Mouse (Mus musculus) MEL (cell line): Measurements from ENCODE around the gene Nt5c2. TPM values are rescaled to one million over a fixed set of nuclear protein-coding genes. Genes with fewer than 3 reads are reported as not detected.

Source experiments
- DNase-seq: peaks from one replicate; pipeline ENCODE4 v3.0.0; 2011; ENCODE audit warnings: low read depth, low spot score
- H3K27ac ChIP-seq: 2 replicates; pipeline ENCODE4 v1.5.1; 2012; ENCODE audit warnings: low read depth, mild to moderate bottlenecking, control low read depth, low read length, moderate library complexity; ENCODE audit not compliant: control insufficient read depth
- H3K27me3 ChIP-seq, 2 experiments: fragments of 150-350 bp in 1 of 2; sonication (generic) in 1 of 2; 2 replicates each; pipeline ENCODE4 v1.6.1; 2012; ENCODE audit warnings: low read length in 2 of 2, mild to moderate bottlenecking in 2 of 2, improper control_type of control experiment in 1 of 2, moderate library complexity in 1 of 2; ENCODE audit not compliant: insufficient read depth in 2 of 2, control insufficient read depth in 1 of 2
- H3K36me3 ChIP-seq, 2 experiments: 2 replicates each; pipeline ENCODE4 v1.6.1; 2012 to 2014; ENCODE audit warnings: low read length in 2 of 2, improper control_type of control experiment in 1 of 2, inconsistent platforms in 1 of 2, mild to moderate bottlenecking in 1 of 2; ENCODE audit not compliant: insufficient read depth in 2 of 2, control insufficient read depth in 1 of 2
- H3K4me1 ChIP-seq, 2 experiments: fragments of 150-350 bp in 1 of 2; sonication (generic) in 1 of 2; 2 replicates each; pipeline ENCODE4 v1.6.1; 2012; ENCODE audit warnings: low read length in 2 of 2, improper control_type of control experiment in 1 of 2, mild to moderate bottlenecking in 1 of 2; ENCODE audit not compliant: insufficient read depth in 2 of 2, control insufficient read depth in 1 of 2
- H3K4me3 ChIP-seq, 2 experiments: fragments of 150-350 bp in 1 of 2; sonication (generic) in 1 of 2; 2 replicates each; pipeline ENCODE4 v1.5.1; 2012; ENCODE audit warnings: low read depth in 2 of 2, low read length in 2 of 2, mild to moderate bottlenecking in 2 of 2, moderate library complexity in 2 of 2, control low read depth in 1 of 2, improper control_type of control experiment in 1 of 2; ENCODE audit not compliant: control insufficient read depth in 1 of 2, insufficient read depth in 1 of 2
- H3K79me2 ChIP-seq: 2 replicates; pipeline ENCODE4 v1.6.1; 2012; ENCODE audit warnings: mild to moderate bottlenecking, low read length, moderate library complexity; ENCODE audit not compliant: control insufficient read depth, poor library complexity, insufficient read depth
- H3K9ac ChIP-seq: 2 replicates; pipeline ENCODE4 v1.6.1; 2012; ENCODE audit warnings: low read depth, mild to moderate bottlenecking, control low read depth, low read length, moderate library complexity; ENCODE audit not compliant: control insufficient read depth, poor library complexity, severe bottlenecking
- H3K9me3 ChIP-seq: fragments of 150-350 bp; sonication (generic); replicated peaks from 2 replicates; pipeline ENCODE4 v1.6.1; 2012; ENCODE audit warnings: mild to moderate bottlenecking, low read length, improper control_type of control experiment, moderate library complexity; ENCODE audit not compliant: insufficient read depth
- ELF1 ChIP-seq: IDR thresholded peaks from 2 replicates; pipeline ENCODE4 v1.6.1; 2014; ENCODE audit warnings: low read depth, mild to moderate bottlenecking, inconsistent platforms, low read length, improper control_type of control experiment, moderate library complexity
- EP300 ChIP-seq, 2 experiments: IDR thresholded peaks; 2 replicates each; pipeline ENCODE4 v1.6.1; 2011; ENCODE audit warnings: improper control_type of control experiment in 2 of 2, low read length in 2 of 2, low read depth in 1 of 2, mild to moderate bottlenecking in 1 of 2
- ETS1 ChIP-seq: IDR thresholded peaks from 2 replicates; pipeline ENCODE4 v1.6.1; 2012; ENCODE audit warnings: low read depth, mild to moderate bottlenecking, inconsistent platforms, low read length, improper control_type of control experiment, moderate library complexity
- GATA1 ChIP-seq: IDR thresholded peaks from 2 replicates; pipeline ENCODE4 v1.6.1; 2011; ENCODE audit warnings: low read depth, low read length, improper control_type of control experiment
- MAFK ChIP-seq: IDR thresholded peaks from 2 replicates; pipeline ENCODE4 v1.6.1; 2011; ENCODE audit warnings: low read depth, mild to moderate bottlenecking, low read length, improper control_type of control experiment, borderline replicate concordance
- MAZ ChIP-seq: IDR thresholded peaks from 2 replicates; pipeline ENCODE4 v1.6.1; 2012; ENCODE audit warnings: low read depth, mild to moderate bottlenecking, inconsistent platforms, low read length, improper control_type of control experiment
- MXI1 ChIP-seq: IDR thresholded peaks from 2 replicates; pipeline ENCODE4 v1.6.1; 2011; ENCODE audit warnings: mild to moderate bottlenecking, low read depth, low read length, improper control_type of control experiment
- MYB ChIP-seq: IDR thresholded peaks from 2 replicates; pipeline ENCODE4 v1.6.1; 2011; ENCODE audit warnings: mild to moderate bottlenecking, low read depth, low read length, improper control_type of control experiment
- NELFE ChIP-seq: IDR thresholded peaks from 2 replicates; pipeline ENCODE4 v1.6.1; 2011; ENCODE audit warnings: low read depth, low read length, improper control_type of control experiment
- POLR2AphosphoS2 ChIP-seq: IDR thresholded peaks from 2 replicates; pipeline ENCODE4 v1.6.1; 2011; ENCODE audit warnings: low read length, improper control_type of control experiment
- RCOR1 ChIP-seq: IDR thresholded peaks from 2 replicates; pipeline ENCODE4 v1.6.1; 2012; ENCODE audit warnings: low read depth, mild to moderate bottlenecking, inconsistent platforms, low read length, improper control_type of control experiment
- SIN3A ChIP-seq: IDR thresholded peaks from 2 replicates; pipeline ENCODE4 v1.6.1; 2012; ENCODE audit warnings: low read length, improper control_type of control experiment, inconsistent platforms
- TBP ChIP-seq: IDR thresholded peaks from 2 replicates; pipeline ENCODE4 v1.8.0; 2011; ENCODE audit warnings: low read depth, low read length, improper control_type of control experiment
- TCF12 ChIP-seq: IDR thresholded peaks from 2 replicates; pipeline ENCODE4 v1.6.1; 2014; ENCODE audit warnings: low read depth, mild to moderate bottlenecking, inconsistent platforms, low read length, improper control_type of control experiment, moderate library complexity
- UBTF ChIP-seq: IDR thresholded peaks from 2 replicates; pipeline ENCODE4 v1.6.1; 2012; ENCODE audit warnings: low read depth, mild to moderate bottlenecking, inconsistent platforms, low read length, improper control_type of control experiment, moderate library complexity, borderline replicate concordance; ENCODE audit not compliant: insufficient read depth
- USF2 ChIP-seq, 2 experiments: IDR thresholded peaks; 2 replicates each; pipeline ENCODE4 v1.6.1; 2011 to 2012; ENCODE audit warnings: improper control_type of control experiment in 2 of 2, low read length in 2 of 2, borderline replicate concordance in 1 of 2, inconsistent platforms in 1 of 2, low read depth in 1 of 2, mild to moderate bottlenecking in 1 of 2; ENCODE audit not compliant: insufficient read depth in 1 of 2
- ZNF384 ChIP-seq: IDR thresholded peaks from 2 replicates; pipeline ENCODE4 v1.6.1; 2012; ENCODE audit warnings: low read depth, mild to moderate bottlenecking, inconsistent platforms, low read length, improper control_type of control experiment
- polyA plus RNA-seq, 2 experiments: library from polyadenylated mRNA; stranded (reverse) in 1 of 2; unstranded in 1 of 2; fragments of >175 nt in 1 of 2; fragments of >200 nt in 1 of 2; gene quantifications; 2 replicates each; pipeline versions ENCODE4 v1.2.1 to v1.2.4; 2012; ENCODE audit warnings: low replicate concordance in 2 of 2, low read depth in 1 of 2; ENCODE audit not compliant: insufficient read length in 2 of 2, insufficient read depth in 1 of 2, missing spikeins in 1 of 2
- total RNA-seq: library from RNA; depleted of rRNA; stranded (reverse); fragments of 300-350 nt; gene quantifications from 2 replicates; pipeline ENCODE4 v1.2.3, GENCODE M21; 2012; rRNA removed

The Nt5c2 gene
- total RNA-seq (64.6 and 65.0 TPM in 2 replicates), polyA plus RNA-seq (100 to 1,000 TPM; 147 to 455 TPM)

GRCm38 (mm10) chr19:47014447-47015381 lies at the start of gene Nt5c2, which contains the start of gene Ina:
TSS of gene Nt5c2 (minus strand) at chr19:47015153.
TSS of gene Ina (plus strand) at chr19:47014698.
- Histone ChIP-seq H3K79me2 (no peaks in the 10 kb centered on the region), H3K9ac (no peak within 1 kb of the TSS), H3K4me3 (no peak within 1 kb of the TSS), H3K4me1 (no peaks in the 10 kb centered on the region), H3K36me3 (no peaks in the 10 kb centered on the region), H3K27me3 (peaks cover 3 to 8% of the 10 kb centered on the region in 2 experiments), H3K9me3 (no peaks in the 10 kb centered on the region), H3K27ac (no peak within 1 kb of the TSS)
- no peak for DNase-seq
- TF ChIP-seq MYB, result no peak
- no peak for TF ChIP-seq TBP
- no peak for TF ChIP-seq MXI1
- TF ChIP-seq UBTF, result no peak
- TF ChIP-seq MAZ, result no peak
- no peak for TF ChIP-seq ELF1
- TF ChIP-seq EP300 (IDR thresholded peaks at IDR 0.05; ENCODE audit: low read depth in 1 of 2, low read length in 2 of 2), result no peak
- TF ChIP-seq MAFK, result no peak
- TF ChIP-seq ZNF384, result no peak
- no peak for TF ChIP-seq SIN3A
- TF ChIP-seq NELFE, result no peak
- no peak for TF ChIP-seq ETS1

DNA sequence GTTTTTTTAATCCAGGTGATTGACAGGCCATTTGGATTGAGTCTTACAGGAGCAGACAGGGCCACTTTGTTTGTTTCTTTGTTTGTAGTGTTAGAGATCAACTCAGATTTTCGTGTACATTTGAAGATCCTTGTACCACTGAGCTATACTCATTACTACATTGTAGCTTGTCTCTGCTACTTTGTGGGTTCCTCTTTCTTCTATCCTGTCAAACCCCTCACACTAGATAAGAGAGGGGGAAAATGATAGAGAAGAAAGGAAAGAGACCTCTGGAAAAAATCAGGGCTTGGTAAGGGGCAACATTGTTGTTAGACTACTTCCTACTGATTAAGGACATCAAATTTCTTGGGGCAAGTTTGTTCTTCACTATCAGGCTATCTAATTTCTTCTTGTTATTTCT lies 42.7 kb upstream of the Nt5c2 start:
- Histone ChIP-seq H3K27ac (no peak overlapping the region), H3K4me1 (peaks cover 0 to 8% of the 10 kb centered on the region in 2 experiments; a peak in 3 of 4 replicates), H3K36me3 (peaks cover 0 to 10% of the 10 kb centered on the region in 2 experiments; a peak in 2 of 4 replicates), H3K27me3 (no peaks in the 10 kb centered on the region), H3K79me2 (no peaks in the 10 kb centered on the region), H3K4me3 (no peak overlapping the region), H3K9ac (no peak overlapping the region), H3K9me3 (no peaks in the 10 kb centered on the region)
- no peak for DNase-seq
- TF ChIP-seq TCF12 (no peak), GATA1 (peak; percentile 61), RCOR1 (peak; percentile 60), EP300 (IDR thresholded peaks at IDR 0.05; ENCODE audit: low read depth in 1 of 2, low read length in 2 of 2) (peak in 1 of 2 experiments; percentile 60; a peak in 1 of 4 replicates), ZNF384 (no peak), POLR2AphosphoS2 (no peak), USF2 (IDR thresholded peaks at IDR 0.05; ENCODE audit: borderline replicate concordance in 1 of 2, insufficient read depth in 1 of 2, low read depth in 1 of 2, low read length in 2 of 2) (no peak), ETS1 (no peak)
